In genomic region chr12:67471001-67471400, GRCm38 (mm10) we compare ENCODE assay signal across 24 mouse cellular contexts.
DNase-seq lines count a peak whose midpoint lies in the region; ATAC-seq lines count a peak whose summit lies in the region.
"Had no signal": no experiment of that assay in that cellular context is flagged by ENCODE, and none has a peak within 500 bp of the region (broad histone marks: within the 10 kb centered on the region; RNA-seq: fewer than 3 reads in every experiment).

No protein-coding gene starts in this region.

- H3K4me1 ChIP-seq in lung, embryonic 15.5 days = no peaks in the 10 kb centered on the region
- no peaks in the 10 kb centered on the region for H3K4me1 ChIP-seq in forebrain, embryonic 11.5 days (replicated peaks; ENCODE audit: control insufficient read depth, insufficient read depth, low read length)
- H3K4me1 ChIP-seq: embryonic facial prominence, embryonic 15.5 days; forebrain, embryonic 15.5 days; intestine, embryonic 15.5 days; midbrain, embryonic 13.5 days; neural tube, embryonic 12.5 days had no signal

- DNase-seq in gastrocnemius, postnatal 10 days = peak; percentile 3
- DNase-seq in gastrocnemius, adult 8-10 months (ENCODE audit: low spot score in 2 of 2) = no peak
- DNase-seq in lung, postnatal 36 days = no peak
- DNase-seq in 416B (ENCODE audit: low read depth) = peak; percentile 1
- peak; percentile 11 for DNase-seq in lung, postnatal 10 days
- no peak for DNase-seq in forebrain, embryonic 11.5 days (ENCODE audit: low spot score)
- DNase-seq: adrenal gland, postnatal 25 days; gastrocnemius, postnatal 14 days; heart, adult 2 months; heart, postnatal 36 days; kidney, adult 8-10 months; kidney, postnatal 14 days; liver, postnatal 0 days; right cerebral cortex, adult 18-20 months; right cerebral cortex, postnatal 4 days; thymus, postnatal 14 days had no signal

- WGBS in lung, embryonic 15.5 days = 56% methylated on average over 3 of the region's 3 CpGs
- 94% methylated on average over 3 of the region's 3 CpGs for WGBS in forebrain, embryonic 11.5 days

- no peaks in the 10 kb centered on the region for H3K27me3 ChIP-seq in lung, embryonic 15.5 days
- no peaks in the 10 kb centered on the region for H3K27me3 ChIP-seq in forebrain, embryonic 11.5 days (ENCODE audit: control insufficient read depth, insufficient read depth, low read length)
- H3K27me3 ChIP-seq: embryonic facial prominence, embryonic 15.5 days; forebrain, embryonic 15.5 days; intestine, embryonic 15.5 days; megakaryocyte, embryonic 14.5 days; midbrain, embryonic 13.5 days; neural tube, embryonic 12.5 days had no signal

- H3K36me3 ChIP-seq in lung, embryonic 15.5 days = no peaks in the 10 kb centered on the region
- H3K36me3 ChIP-seq in forebrain, embryonic 11.5 days (ENCODE audit: control insufficient read depth, insufficient read depth, low read length) = no peaks in the 10 kb centered on the region
- H3K36me3 ChIP-seq: embryonic facial prominence, embryonic 15.5 days; forebrain, embryonic 15.5 days; intestine, embryonic 15.5 days; midbrain, embryonic 13.5 days; neural tube, embryonic 12.5 days had no signal

- ATAC-seq in lung, embryonic 15.5 days (ENCODE audit: borderline replicate concordance, extremely low read depth, low FRiP score, low TSS enrichment) = peak; percentile 55; the same call in 1 of the 2 replicates
- ATAC-seq in forebrain, embryonic 11.5 days (replicated peaks; ENCODE audit: low FRiP score) = no peak
- ATAC-seq: forebrain, embryonic 15.5 days; intestine, embryonic 15.5 days; liver, postnatal 0 days; midbrain, embryonic 13.5 days had no signal

- no peak overlapping the region for H3K9ac ChIP-seq in lung, embryonic 15.5 days
- no peak overlapping the region for H3K9ac ChIP-seq in forebrain, embryonic 11.5 days (ENCODE audit: low read length)
- H3K9ac ChIP-seq: embryonic facial prominence, embryonic 15.5 days; forebrain, embryonic 15.5 days; hindbrain, embryonic 14.5 days; intestine, embryonic 15.5 days; liver, postnatal 0 days; midbrain, embryonic 13.5 days; neural tube, embryonic 12.5 days had no signal

- H3K4me3 ChIP-seq in lung, embryonic 15.5 days = no peak overlapping the region
- H3K4me3 ChIP-seq in forebrain, embryonic 11.5 days (ENCODE audit: low read depth, low read length) = no peak overlapping the region
- H3K4me3 ChIP-seq: embryonic facial prominence, embryonic 15.5 days; forebrain, embryonic 15.5 days; heart, adult 2 months; intestine, embryonic 15.5 days; megakaryocyte, embryonic 14.5 days; midbrain, embryonic 13.5 days; neural tube, embryonic 12.5 days had no signal

- no peak overlapping the region for H3K4me2 ChIP-seq in lung, embryonic 15.5 days
- H3K4me2 ChIP-seq in forebrain, embryonic 11.5 days (ENCODE audit: low read depth, low read length, severe bottlenecking) = no peak overlapping the region
- H3K4me2 ChIP-seq: embryonic facial prominence, embryonic 15.5 days; forebrain, embryonic 15.5 days; hindbrain, embryonic 14.5 days; intestine, embryonic 15.5 days; midbrain, embryonic 13.5 days; neural tube, embryonic 12.5 days had no signal

- H3K9me3 ChIP-seq in lung, embryonic 15.5 days = no peaks in the 10 kb centered on the region
- no peaks in the 10 kb centered on the region for H3K9me3 ChIP-seq in forebrain, embryonic 11.5 days (ENCODE audit: control insufficient read depth, low read length)
- H3K9me3 ChIP-seq: embryonic facial prominence, embryonic 15.5 days; forebrain, embryonic 15.5 days; intestine, embryonic 15.5 days; megakaryocyte, embryonic 14.5 days; midbrain, embryonic 13.5 days; neural tube, embryonic 12.5 days had no signal

- no peak overlapping the region for H3K27ac ChIP-seq in lung, embryonic 15.5 days
- no peak overlapping the region for H3K27ac ChIP-seq in forebrain, embryonic 11.5 days (ENCODE audit: low read depth, low read length)
- H3K27ac ChIP-seq: embryonic facial prominence, embryonic 15.5 days; forebrain, embryonic 15.5 days; heart, adult 2 months; hindbrain, embryonic 14.5 days; intestine, embryonic 15.5 days; midbrain, embryonic 13.5 days; neural tube, embryonic 12.5 days had no signal

Comparison
In these comparisons a context has a peak if more than half of its experiments do, and no peak if none do; other contexts are left out.
1. DNase-seq: peak in gastrocnemius, postnatal 10 days (single experiment), 416B (single experiment) and lung, postnatal 10 days (single experiment); none in gastrocnemius, adult 8-10 months (0 of 2), lung, postnatal 36 days (single experiment) and forebrain, embryonic 11.5 days (single experiment).